Mouse (Mus musculus) thymus, adult 2 months (tissue): ENCODE measurements around the gene Pif1. TPM values are rescaled to one million over a fixed set of nuclear protein-coding genes. Genes with fewer than 3 reads are reported as not detected.

Experiments
- DNase-seq: peaks from one replicate; pipeline ENCODE4 v3.0.0; 2021
- H3K27ac ChIP-seq: fragments of 200-500 bp; 2 replicates; pipeline ENCODE4 v1.5.1; 2012; ENCODE audit warnings: low read length, control low read depth; ENCODE audit not compliant: control insufficient read depth, insufficient read depth
- H3K27me3 ChIP-seq: fragments of 200-500 bp; 2 replicates; pipeline ENCODE4 v1.6.1; 2012; ENCODE audit warnings: mild to moderate bottlenecking, low read length, moderate library complexity, mixed read lengths; ENCODE audit not compliant: control insufficient read depth, insufficient read depth
- H3K36me3 ChIP-seq: fragments of 200-500 bp; 2 replicates; pipeline ENCODE4 v1.6.1; 2012; ENCODE audit warnings: mild to moderate bottlenecking, low read length, moderate library complexity; ENCODE audit not compliant: control insufficient read depth, insufficient read depth
- H3K4me1 ChIP-seq: fragments of 200-500 bp; replicated peaks from 2 replicates; pipeline ENCODE4 v1.6.1; 2012; ENCODE audit warnings: low read length; ENCODE audit not compliant: control insufficient read depth, insufficient read depth
- H3K4me3 ChIP-seq: fragments of 200-500 bp; 2 replicates; pipeline ENCODE4 v1.5.1; 2012; ENCODE audit warnings: mild to moderate bottlenecking, low read length, control low read depth, moderate library complexity; ENCODE audit not compliant: control insufficient read depth, insufficient read depth
- CTCF ChIP-seq: fragments of 200-500 bp; IDR thresholded peaks from 2 replicates; pipeline ENCODE4 v1.5.1; 2012; ENCODE audit warnings: mild to moderate bottlenecking, control low read depth, low read length, moderate library complexity, borderline replicate concordance; ENCODE audit not compliant: control insufficient read depth, poor library complexity, insufficient read depth; ENCODE audit errors: extremely low read depth
- POLR2A ChIP-seq: fragments of 200-500 bp; IDR thresholded peaks from 2 replicates; pipeline ENCODE4 v1.6.1; 2012; ENCODE audit warnings: mild to moderate bottlenecking, low read length, control low read depth, moderate library complexity; ENCODE audit not compliant: control insufficient read depth, poor library complexity, insufficient read depth; ENCODE audit errors: extremely low read depth
- WGBS: fragments of 180-500 bp; shearing (Covaris S2); methylation state at CpG from one replicate; pipeline ENCODE4 v1.1.7; 2018; 5-methylcytosine and 5-hydroxymethylcytosine counted together
- polyA plus RNA-seq: library from polyadenylated mRNA; depleted of rRNA; stranded (reverse); fragments of >200 nt; gene quantifications from 2 replicates; pipeline ENCODE4 v1.2.3, GENCODE M21; 2012

Pif1 gene
- polyA plus RNA-seq, 1 experiment, result 37.5 TPM

GRCm38 (mm10) chr9:65603401-65604102 is 16.6 kb downstream of the Pif1 start:
- Histone ChIP-seq H3K4me1 (peaks cover 2% of the 10 kb centered on the region; the same call in 1 of the 2 replicates), H3K36me3 (no peaks in the 10 kb centered on the region), H3K4me3 (no peak overlapping the region), H3K27me3 (no peaks in the 10 kb centered on the region), H3K27ac (no peak overlapping the region)
- no peak for TF ChIP-seq CTCF
- no peak for DNase-seq
- 79% methylated on average over 8 of the region's 8 CpGs for WGBS

DNA sequence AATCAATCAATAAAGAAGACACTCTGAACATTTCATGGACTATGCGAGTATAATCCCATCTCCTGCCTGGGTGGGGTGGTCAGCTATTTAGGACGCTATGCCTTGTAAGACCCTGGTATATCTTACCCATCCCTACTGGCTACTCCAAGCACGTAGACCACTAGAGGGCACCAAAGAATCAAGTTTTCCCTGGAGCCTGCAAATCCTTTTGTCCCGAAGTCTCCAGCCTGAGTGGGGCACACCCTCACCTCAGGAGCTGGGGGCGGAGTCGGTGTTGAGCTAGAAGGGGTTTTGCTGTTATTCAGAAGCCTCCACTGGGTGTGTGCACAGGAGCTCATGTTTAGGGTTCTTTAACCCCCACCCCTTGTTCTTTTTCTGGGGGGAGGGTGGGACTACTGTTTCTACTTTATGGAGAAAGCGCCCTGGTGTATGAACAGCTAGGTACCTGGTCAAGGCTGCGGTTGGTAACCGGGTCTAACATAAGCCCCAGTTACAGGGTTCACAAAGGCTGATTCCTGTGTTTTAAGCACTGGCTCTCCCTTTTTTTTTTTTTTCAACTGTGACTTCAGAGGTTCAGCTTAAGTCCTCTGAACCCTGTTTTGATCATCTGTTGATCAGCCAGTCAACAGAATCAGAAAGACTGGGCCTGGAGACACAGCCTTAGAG is 18.6 kb downstream of the Pif1 start:
- Histone ChIP-seq H3K27me3 (no peaks in the 10 kb centered on the region), H3K36me3 (no peaks in the 10 kb centered on the region), H3K4me3 (no peak overlapping the region), H3K4me1 (peaks cover 2% of the 10 kb centered on the region; the same call in 1 of the 2 replicates), H3K27ac (no peak overlapping the region)
- TF ChIP-seq CTCF, result peak; percentile 66; the same call in 1 of the 2 replicates
- TF ChIP-seq POLR2A, result no peak
- DNase-seq, result peak; percentile 41
- WGBS, result 19% methylated on average over 9 of the region's 9 CpGs

DNA sequence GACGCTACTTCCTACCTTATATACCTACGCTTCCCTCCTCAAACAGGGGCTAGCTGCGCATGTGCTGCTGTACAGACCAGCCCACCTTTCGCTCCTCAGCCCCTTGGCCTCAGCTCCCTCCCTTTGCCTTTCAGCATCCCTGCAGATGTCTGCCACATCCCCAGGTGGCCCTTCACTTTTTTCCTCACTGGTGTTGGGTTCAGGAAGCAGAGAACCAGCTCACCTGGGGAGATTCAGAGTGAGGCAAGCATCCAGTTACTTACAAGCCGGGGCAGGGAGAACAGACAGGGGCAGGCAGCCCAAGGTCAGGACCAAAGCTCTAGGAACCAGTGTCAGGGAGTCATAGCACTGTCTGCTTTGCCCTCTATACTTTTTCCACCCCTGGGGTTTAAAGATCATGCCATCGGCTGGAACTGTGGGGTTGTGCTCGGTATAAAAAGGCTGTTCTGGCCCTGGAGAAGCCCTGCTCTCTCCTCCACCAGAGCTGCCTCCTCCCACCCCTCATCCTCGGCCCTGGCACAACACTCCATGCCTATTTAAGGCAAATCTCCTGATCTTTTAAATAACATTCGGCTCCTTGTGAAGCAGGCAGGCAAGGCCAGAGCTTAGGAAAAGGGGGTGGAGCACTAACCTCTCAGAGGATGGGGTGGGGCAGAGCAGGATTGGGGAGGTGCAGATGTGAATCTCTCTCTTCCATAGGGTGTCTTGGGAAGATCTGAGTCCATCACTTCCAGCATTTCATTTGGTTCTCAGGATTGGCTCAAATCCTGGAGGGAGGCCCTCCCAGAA is 19.6 kb downstream of the Pif1 start:
- no peaks in the 10 kb centered on the region for H3K36me3 ChIP-seq
- WGBS, result 88% methylated on average over 9 of the region's 9 CpGs
- no peak overlapping the region for H3K27ac ChIP-seq
- DNase-seq, result no peak
- TF ChIP-seq CTCF, result no peak
- no peak for TF ChIP-seq POLR2A
- no peak overlapping the region for H3K4me3 ChIP-seq
- H3K4me1 ChIP-seq, result peaks cover 2% of the 10 kb centered on the region
- no peaks in the 10 kb centered on the region for H3K27me3 ChIP-seq

DNA sequence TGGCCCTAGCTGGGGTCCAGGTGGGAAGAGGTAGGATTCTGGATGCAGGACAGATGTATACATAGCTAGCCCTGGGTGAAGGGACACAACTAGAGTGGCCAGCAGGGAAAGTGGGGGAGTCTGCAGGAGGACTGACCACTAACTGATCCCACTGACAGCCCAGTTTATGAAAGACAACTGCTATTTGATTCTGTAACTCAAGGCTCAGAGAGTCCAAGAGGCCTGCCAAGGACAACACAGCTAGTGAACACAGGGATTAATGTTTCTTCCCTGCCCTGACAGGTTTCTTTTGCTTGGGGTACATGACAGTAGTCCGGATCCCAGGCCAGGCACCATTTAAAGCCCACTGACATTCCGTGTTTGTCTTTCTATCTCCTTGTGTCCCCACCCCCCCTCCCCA is 20.2 kb downstream of the Pif1 start:
- DNase-seq, result no peak
- Histone ChIP-seq H3K4me3 (no peak overlapping the region), H3K36me3 (no peaks in the 10 kb centered on the region), H3K27me3 (no peaks in the 10 kb centered on the region), H3K4me1 (peaks cover 2% of the 10 kb centered on the region), H3K27ac (no peak overlapping the region)
- TF ChIP-seq POLR2A (no peak), CTCF (no peak)
- 94% methylated on average over 2 of the region's 2 CpGs for WGBS

DNA sequence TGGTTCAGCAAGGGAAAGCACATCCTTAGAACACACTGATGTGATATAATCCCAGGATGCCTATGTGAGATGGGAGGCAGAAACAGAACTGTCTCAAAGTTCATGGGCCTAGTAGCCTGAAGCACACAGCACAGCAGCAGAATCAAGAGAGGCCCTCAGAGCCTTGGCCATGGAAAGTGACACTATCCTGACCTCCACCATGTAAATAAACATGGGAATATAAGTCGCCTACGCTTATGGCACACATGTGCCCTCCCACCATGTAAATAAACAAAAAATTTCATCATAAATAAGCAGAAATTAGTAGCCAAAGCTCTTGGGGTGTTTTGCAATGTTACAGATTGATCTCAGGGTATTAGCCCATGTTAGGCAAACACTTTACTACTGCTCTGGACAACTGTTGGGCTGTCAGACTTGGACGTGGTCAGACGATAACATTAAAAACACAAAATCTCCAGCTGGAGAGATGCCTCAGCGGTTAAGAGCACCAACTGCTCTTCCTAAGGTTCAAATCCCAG is 25.1 kb downstream of the Pif1 start:
- Histone ChIP-seq H3K27ac (no peak overlapping the region), H3K4me1 (no peaks in the 10 kb centered on the region; the same call in 1 of the 2 replicates), H3K4me3 (no peak overlapping the region), H3K36me3 (no peaks in the 10 kb centered on the region), H3K27me3 (no peaks in the 10 kb centered on the region)
- whole genome bisulfite sequencing, result 97% methylated on average over 5 of the region's 5 CpGs
- TF ChIP-seq CTCF (no peak), POLR2A (no peak)
- DNase-seq, result no peak

DNA sequence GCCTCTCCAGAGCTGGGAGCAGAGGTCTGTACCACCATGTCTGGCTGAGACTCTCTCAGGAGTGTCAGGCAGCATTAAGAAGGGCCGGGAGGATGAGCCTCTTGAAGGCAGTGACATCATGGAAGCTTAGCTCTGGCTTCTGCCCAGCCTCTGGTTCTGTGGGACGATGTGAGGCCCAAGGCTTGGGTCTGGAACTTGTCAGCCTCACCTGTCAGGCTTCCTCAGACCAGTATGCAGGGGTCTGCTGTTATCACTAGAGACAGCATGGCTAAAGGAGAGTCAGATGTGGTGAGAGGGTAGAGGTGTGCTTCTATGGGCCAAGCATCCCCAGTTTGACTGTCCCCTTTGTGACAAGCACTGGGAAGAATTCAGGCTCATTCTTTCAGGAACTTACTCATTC is 26.1 kb downstream of the Pif1 start:
- Histone ChIP-seq H3K4me1 (peaks cover 3% of the 10 kb centered on the region), H3K4me3 (no peak overlapping the region), H3K27me3 (no peaks in the 10 kb centered on the region), H3K27ac (no peak overlapping the region), H3K36me3 (no peaks in the 10 kb centered on the region)
- TF ChIP-seq POLR2A, result no peak
- no peak for TF ChIP-seq CTCF
- WGBS, result 91% methylated on average over 2 of the region's 2 CpGs
- no peak for DNase-seq
